Mouse (Mus musculus): ENCODE data around the gene Esp8. TPM values are rescaled to one million over a fixed set of nuclear protein-coding genes. Genes with fewer than 3 reads are reported as not detected.

Gene Esp8
- polyA plus RNA-seq, 1 experiment from 2014 or later, result not detected

Other genes starting within 250 kb of the Esp8 start
- 0.21 TPM in 2 replicates for gene Crisp1, start 200.8 kb upstream of the Esp8 start, polyA plus RNA-seq (2015; fragmentation: Nextera tagmentation; extraction: Ambion mirVana)
- not detected in 2 replicates for gene Esp6, start 41.5 kb downstream of the Esp8 start, polyA plus RNA-seq (2015; fragmentation: Nextera tagmentation; extraction: Ambion mirVana)
- not detected in 2 replicates for gene Esp4, start 78.6 kb downstream of the Esp8 start, polyA plus RNA-seq (2015; fragmentation: Nextera tagmentation; extraction: Ambion mirVana)
- not detected in 2 replicates for gene Esp3, start 112.1 kb downstream of the Esp8 start, polyA plus RNA-seq (2015; fragmentation: Nextera tagmentation; extraction: Ambion mirVana)
- gene Esp1, start 207.1 kb downstream of the Esp8 start, polyA plus RNA-seq (2015; fragmentation: Nextera tagmentation; extraction: Ambion mirVana), result not detected in 2 replicates